Mouse (Mus musculus) lung, embryonic 14.5 days (tissue): Measurements from ENCODE around the gene Foxp1. TPM values are rescaled to one million over a fixed set of nuclear protein-coding genes. Genes with fewer than 3 reads are reported as not detected.
A peak's percentile ranks its signal among the peaks of the same experiment; 100 is the strongest.

Source experiments
- ATAC-seq: fragments of 200-750 bp; cut with Nextera tagmentation; 2 replicates; pipeline ENCODE4 v1.8.0; 2017; ENCODE audit warnings: mild to moderate bottlenecking, moderate TSS enrichment, moderate library complexity; ENCODE audit not compliant: insufficient read depth
- DNase-seq: peaks from one replicate; pipeline ENCODE4 v3.0.0-alpha.2; 2015
- H3K27ac ChIP-seq: fragments of 300-500 bp; sonication (generic); 2 replicates; pipeline ENCODE4 v1.5.1; 2014; ENCODE audit warnings: low read depth, mild to moderate bottlenecking, moderate library complexity
- H3K27me3 ChIP-seq: fragments of 300-500 bp; sonication (generic); 2 replicates; pipeline ENCODE4 v1.6.1; 2014; ENCODE audit warnings: low read length, control low read depth; ENCODE audit not compliant: insufficient read depth
- H3K36me3 ChIP-seq: fragments of 300-500 bp; sonication (generic); 2 replicates; pipeline ENCODE4 v1.6.1; 2014; ENCODE audit warnings: control low read depth; ENCODE audit not compliant: insufficient read depth
- H3K4me1 ChIP-seq: fragments of 300-500 bp; sonication (generic); 2 replicates; pipeline ENCODE4 v1.6.1; 2014; ENCODE audit warnings: antibody characterized with exemption, control low read depth; ENCODE audit not compliant: insufficient read depth
- H3K4me2 ChIP-seq: fragments of 300-500 bp; sonication (generic); 2 replicates; pipeline ENCODE4 v1.6.1; 2014; ENCODE audit warnings: mild to moderate bottlenecking
- H3K4me3 ChIP-seq: fragments of 300-500 bp; sonication (generic); 2 replicates; pipeline ENCODE4 v1.5.1; 2014; ENCODE audit warnings: low read depth, low read length
- H3K9ac ChIP-seq: fragments of 300-500 bp; sonication (generic); 2 replicates; pipeline ENCODE4 v1.6.1; 2014
- H3K9me3 ChIP-seq: fragments of 300-500 bp; sonication (generic); 2 replicates; pipeline ENCODE4 v1.6.1; 2016; ENCODE audit warnings: low read depth, low read length, control low read depth
- CTCF ChIP-seq: IDR thresholded peaks from 2 replicates; pipeline ENCODE4 v1.5.1; 2016; ENCODE audit warnings: antibody characterized with exemption, low read depth
- WGBS: fragments of 180-500 bp; shearing (Covaris S2); extraction: QIAGEN DNeasy Blood & Tissue Kit; methylation state at CpG from one replicate; pipeline ENCODE4 v1.1.7; 2014; 5-methylcytosine and 5-hydroxymethylcytosine counted together
- polyA plus RNA-seq: library from polyadenylated mRNA; unstranded; fragments of >200 nt; fragmentation: Nextera tagmentation; extraction: Ambion mirVana; gene quantifications from 2 replicates; pipeline ENCODE4 v1.2.1, GENCODE M21; 2014

The Foxp1 gene
- polyA plus RNA-seq, 1 experiment from 2014 or later = 111 TPM

GRCm38 (mm10) chr6:99492937-99493336 is 29.6 kb downstream of the Foxp1 start:
- TF ChIP-seq CTCF = 0 out of 2 replicates have a peak, but pooled peaks have one; percentile 8
- WGBS = 5% methylated on average over 3 of the region's 3 CpGs
- H3K27me3 ChIP-seq = no peaks in the 10 kb centered on the region
- no peaks in the 10 kb centered on the region for H3K9me3 ChIP-seq
- no peak overlapping the region for H3K27ac ChIP-seq
- no peak overlapping the region for H3K4me3 ChIP-seq
- ATAC-seq (no peak), DNase-seq (no peak)
- no peak overlapping the region for H3K9ac ChIP-seq
- H3K4me2 ChIP-seq = no peak overlapping the region
- H3K36me3 ChIP-seq = no peaks in the 10 kb centered on the region
- peaks cover 25% of the 10 kb centered on the region for H3K4me1 ChIP-seq

- H3K9me3 ChIP-seq = no peaks in the 10 kb centered on the region
- 45% methylated on average over 6 of the region's 6 CpGs for WGBS
- ATAC-seq = no peak
- no peak for TF ChIP-seq CTCF
- no peak overlapping the region for H3K4me2 ChIP-seq
- no peak overlapping the region for H3K9ac ChIP-seq
- H3K36me3 ChIP-seq = no peaks in the 10 kb centered on the region
- no peaks in the 10 kb centered on the region for H3K27me3 ChIP-seq
- no peak overlapping the region for H3K4me3 ChIP-seq
- no peak overlapping the region for H3K27ac ChIP-seq
- H3K4me1 ChIP-seq = peaks cover 23% of the 10 kb centered on the region
- DNase-seq = no peak
Measured at GRCm38 (mm10) chr6:99491979-99492544, 30.5 kb downstream of the Foxp1 start.

- 72% methylated on average over 3 of the region's 3 CpGs for WGBS
- no peaks in the 10 kb centered on the region for H3K36me3 ChIP-seq
- H3K4me3 ChIP-seq = no peak overlapping the region
- TF ChIP-seq CTCF = no peak
- H3K9me3 ChIP-seq = no peaks in the 10 kb centered on the region
- peaks cover 21% of the 10 kb centered on the region for H3K4me1 ChIP-seq
- DNase-seq = no peak
- no peak overlapping the region for H3K27ac ChIP-seq
- no peak overlapping the region for H3K9ac ChIP-seq
- ATAC-seq = no peak
- no peaks in the 10 kb centered on the region for H3K27me3 ChIP-seq
- H3K4me2 ChIP-seq = no peak overlapping the region
Measured at GRCm38 (mm10) chr6:99491146-99491545, 31.4 kb downstream of the Foxp1 start.

- H3K9ac ChIP-seq = no peak overlapping the region
- TF ChIP-seq CTCF = no peak
- H3K27me3 ChIP-seq = no peaks in the 10 kb centered on the region
- no peak overlapping the region for H3K4me3 ChIP-seq
- H3K4me2 ChIP-seq = no peak overlapping the region
- H3K36me3 ChIP-seq = no peaks in the 10 kb centered on the region
- H3K27ac ChIP-seq = peak overlapping the region; percentile 46
- WGBS = 66% methylated on average over 8 of the region's 8 CpGs
- no peak for DNase-seq
- peaks cover 25% of the 10 kb centered on the region; the same call in 1 of the 2 replicates for H3K4me1 ChIP-seq
- H3K9me3 ChIP-seq = no peaks in the 10 kb centered on the region
- ATAC-seq = no peak
Measured at GRCm38 (mm10) chr6:99489900-99490648, 32.4 kb downstream of the Foxp1 start.

- Histone ChIP-seq H3K36me3 (no peaks in the 10 kb centered on the region), H3K27me3 (no peaks in the 10 kb centered on the region), H3K9me3 (no peaks in the 10 kb centered on the region), H3K4me3 (no peak overlapping the region), H3K4me2 (no peak overlapping the region), H3K27ac (peak overlapping the region; percentile 46), H3K4me1 (peaks cover 31% of the 10 kb centered on the region), H3K9ac (no peak overlapping the region)
- 67% methylated on average over 10 of the region's 10 CpGs for WGBS
- no peak for TF ChIP-seq CTCF
- ATAC-seq (0 out of 2 replicates have a peak, but pooled peaks have one; percentile 3), DNase-seq (peak; percentile 60)
Measured at GRCm38 (mm10) chr6:99489423-99489822, 33.1 kb downstream of the Foxp1 start.

GRCm38 (mm10) chr6:99485884-99486640 is 36.5 kb downstream of the Foxp1 start:
- no peaks in the 10 kb centered on the region for H3K9me3 ChIP-seq
- H3K27me3 ChIP-seq = no peaks in the 10 kb centered on the region
- H3K4me1 ChIP-seq = peaks cover 39% of the 10 kb centered on the region
- peak overlapping the region; percentile 55; the same call in 1 of the 2 replicates for H3K4me2 ChIP-seq
- no peak overlapping the region for H3K9ac ChIP-seq
- 54% methylated on average over 12 of the region's 12 CpGs for WGBS
- H3K4me3 ChIP-seq = no peak overlapping the region
- peak overlapping the region; percentile 95 for H3K27ac ChIP-seq
- peak; percentile 59 for TF ChIP-seq CTCF
- DNase-seq = peak; percentile 62
- no peaks in the 10 kb centered on the region for H3K36me3 ChIP-seq
- peak; percentile 4; the same call in 1 of the 2 replicates for ATAC-seq
